Mouse (Mus musculus): ENCODE measurements around the gene Stt3b. TPM values are rescaled to one million over a fixed set of nuclear protein-coding genes. Genes with fewer than 3 reads are reported as not detected.

Gene Stt3b
- polyA plus RNA-seq, 1 experiment from 2014 or later, result 56.6 TPM

- no peak overlapping the region for H3K9ac ChIP-seq (replicated peaks; ENCODE audit: low read depth)
- H3K27me3 ChIP-seq (replicated peaks; ENCODE audit: insufficient read depth, low read length), result no peaks in the 10 kb centered on the region
- no peaks in the 10 kb centered on the region for H3K36me3 ChIP-seq (ENCODE audit: insufficient read depth, low read length)
- TF ChIP-seq EP300 (IDR thresholded peaks at IDR 0.05), result peak; percentile 100
- TF ChIP-seq CTCF (IDR thresholded peaks at IDR 0.05), result no peak
- H3K4me1 ChIP-seq (ENCODE audit: insufficient read depth, low read depth, low read length), result no peaks in the 10 kb centered on the region; the same call in 1 of the 2 replicates
- no peak overlapping the region for H3K4me3 ChIP-seq (ENCODE audit: low read depth, low read length)
- no peak overlapping the region for H3K27ac ChIP-seq (ENCODE audit: low read length)
- DNase-seq (ENCODE audit: low spot score), result peak; percentile 60
- H3K4me2 ChIP-seq (replicated peaks; ENCODE audit: low read depth, low read length), result no peak overlapping the region
- peak; percentile 76 for ATAC-seq
- WGBS, result 50% methylated on average over 12 of the region's 12 CpGs
- H3K9me3 ChIP-seq (ENCODE audit: low read length), result no peaks in the 10 kb centered on the region
Measured at GRCm38 (mm10) chr9:115333016-115333415, 22.8 kb upstream of the Stt3b start.

GRCm38 (mm10) chr9:115332339-115332738 is 22.1 kb upstream of the Stt3b start:
- no peaks in the 10 kb centered on the region for H3K9me3 ChIP-seq (ENCODE audit: low read length)
- no peaks in the 10 kb centered on the region for H3K27me3 ChIP-seq (replicated peaks; ENCODE audit: insufficient read depth, low read length)
- H3K4me1 ChIP-seq (ENCODE audit: insufficient read depth, low read depth, low read length), result no peaks in the 10 kb centered on the region; the same call in 1 of the 2 replicates
- TF ChIP-seq EP300 (IDR thresholded peaks at IDR 0.05) (no peak), CTCF (IDR thresholded peaks at IDR 0.05) (no peak)
- H3K4me2 ChIP-seq (replicated peaks; ENCODE audit: low read depth, low read length), result no peak overlapping the region
- 58% methylated on average over 7 of the region's 7 CpGs for WGBS
- H3K9ac ChIP-seq (replicated peaks; ENCODE audit: low read depth), result no peak overlapping the region
- H3K4me3 ChIP-seq (ENCODE audit: low read depth, low read length), result no peak overlapping the region
- ATAC-seq (no peak), DNase-seq (ENCODE audit: low spot score) (no peak)
- no peaks in the 10 kb centered on the region for H3K36me3 ChIP-seq (ENCODE audit: insufficient read depth, low read length)
- no peak overlapping the region for H3K27ac ChIP-seq (ENCODE audit: low read length)

GRCm38 (mm10) chr9:115330861-115331476 is 20.7 kb upstream of the Stt3b start:
- ATAC-seq (peak; percentile 56), DNase-seq (ENCODE audit: low spot score) (peak; percentile 92)
- no peak overlapping the region for H3K9ac ChIP-seq (replicated peaks; ENCODE audit: low read depth)
- no peak overlapping the region for H3K27ac ChIP-seq (ENCODE audit: low read length)
- 31% methylated on average over 6 of the region's 6 CpGs for WGBS
- H3K36me3 ChIP-seq (ENCODE audit: insufficient read depth, low read length), result no peaks in the 10 kb centered on the region
- H3K4me2 ChIP-seq (replicated peaks; ENCODE audit: low read depth, low read length), result no peak overlapping the region
- H3K9me3 ChIP-seq (ENCODE audit: low read length), result no peaks in the 10 kb centered on the region
- H3K4me1 ChIP-seq (ENCODE audit: insufficient read depth, low read depth, low read length), result peaks cover 7% of the 10 kb centered on the region
- H3K4me3 ChIP-seq (ENCODE audit: low read depth, low read length), result no peak overlapping the region
- H3K27me3 ChIP-seq (replicated peaks; ENCODE audit: insufficient read depth, low read length), result no peaks in the 10 kb centered on the region
- TF ChIP-seq CTCF (IDR thresholded peaks at IDR 0.05) (no peak), EP300 (IDR thresholded peaks at IDR 0.05) (peak; percentile 95)

GRCm38 (mm10) chr9:115326533-115326890 is 16.3 kb upstream of the Stt3b start:
- DNase-seq (ENCODE audit: low spot score), result peak; percentile 46
- WGBS, result 75% methylated on average over 4 of the region's 4 CpGs
- Histone ChIP-seq H3K4me1 (ENCODE audit: insufficient read depth, low read depth, low read length) (peaks cover 7% of the 10 kb centered on the region; the same call in 1 of the 2 replicates), H3K9me3 (ENCODE audit: low read length) (no peaks in the 10 kb centered on the region), H3K4me2 (replicated peaks; ENCODE audit: low read depth, low read length) (no peak overlapping the region), H3K27ac (ENCODE audit: low read length) (peak overlapping the region; percentile 73), H3K4me3 (ENCODE audit: low read depth, low read length) (no peak overlapping the region), H3K9ac (replicated peaks; ENCODE audit: low read depth) (no peak overlapping the region), H3K36me3 (ENCODE audit: insufficient read depth, low read length) (no peaks in the 10 kb centered on the region), H3K27me3 (replicated peaks; ENCODE audit: insufficient read depth, low read length) (no peaks in the 10 kb centered on the region)
- ATAC-seq, result peak; percentile 54
- no peak for TF ChIP-seq EP300 (IDR thresholded peaks at IDR 0.05)
- TF ChIP-seq CTCF (IDR thresholded peaks at IDR 0.05), result no peak

GRCm38 (mm10) chr9:115325831-115326532 is 15.8 kb upstream of the Stt3b start:
- Histone ChIP-seq H3K27me3 (replicated peaks; ENCODE audit: insufficient read depth, low read length) (no peaks in the 10 kb centered on the region), H3K4me1 (ENCODE audit: insufficient read depth, low read depth, low read length) (peaks cover 7% of the 10 kb centered on the region; the same call in 1 of the 2 replicates), H3K36me3 (ENCODE audit: insufficient read depth, low read length) (no peaks in the 10 kb centered on the region), H3K9ac (replicated peaks; ENCODE audit: low read depth) (no peak overlapping the region), H3K27ac (ENCODE audit: low read length) (peak overlapping the region; percentile 73), H3K4me2 (replicated peaks; ENCODE audit: low read depth, low read length) (no peak overlapping the region), H3K9me3 (ENCODE audit: low read length) (no peaks in the 10 kb centered on the region), H3K4me3 (ENCODE audit: low read depth, low read length) (no peak overlapping the region)
- TF ChIP-seq EP300 (IDR thresholded peaks at IDR 0.05) (0 out of 2 replicates have a peak, but pooled peaks have one; percentile 9), CTCF (IDR thresholded peaks at IDR 0.05) (no peak)
- peak; percentile 47 for ATAC-seq
- DNase-seq (ENCODE audit: low spot score), result peak; percentile 26
- WGBS, result 53% methylated on average over 13 of the region's 13 CpGs

GRCm38 (mm10) chr9:115323572-115323971 is 13.4 kb upstream of the Stt3b start:
- no peaks in the 10 kb centered on the region for H3K27me3 ChIP-seq (replicated peaks; ENCODE audit: insufficient read depth, low read length)
- H3K9ac ChIP-seq (replicated peaks; ENCODE audit: low read depth), result no peak overlapping the region
- H3K4me3 ChIP-seq (ENCODE audit: low read depth, low read length), result no peak overlapping the region
- DNase-seq (ENCODE audit: low spot score), result no peak
- TF ChIP-seq CTCF (IDR thresholded peaks at IDR 0.05) (no peak), EP300 (IDR thresholded peaks at IDR 0.05) (no peak)
- WGBS, result 42% methylated on average over 10 of the region's 10 CpGs
- ATAC-seq, result no peak
- H3K4me2 ChIP-seq (replicated peaks; ENCODE audit: low read depth, low read length), result no peak overlapping the region
- no peaks in the 10 kb centered on the region for H3K36me3 ChIP-seq (ENCODE audit: insufficient read depth, low read length)
- H3K27ac ChIP-seq (ENCODE audit: low read length), result no peak overlapping the region
- H3K9me3 ChIP-seq (ENCODE audit: low read length), result no peaks in the 10 kb centered on the region
- peaks cover 7% of the 10 kb centered on the region; the same call in 1 of the 2 replicates for H3K4me1 ChIP-seq (ENCODE audit: insufficient read depth, low read depth, low read length)
